Mouse (Mus musculus) midbrain, embryonic 14.5 days (tissue): ENCODE measurements at regions not wholly inside any gene's neighbourhood (a gene's known extent, or its start where the extent isn't known, plus 50 kb on each side); places are given as distances from the start of the nearest gene placed in this dataset.
A peak's percentile ranks its signal among the peaks of the same experiment; 100 is the strongest.
"Not testable (repeated sequence)": the region's sequence is repeated elsewhere in the genome, so short reads cannot be mapped to it uniquely, and the experiment has no call there.

ENCODE experiments used
- ATAC-seq: fragments of 200-750 bp; cut with Nextera tagmentation; 2 replicates; pipeline ENCODE4 v1.8.0; 2017; ENCODE audit warnings: moderate number of reproducible peaks, moderate library complexity; ENCODE audit not compliant: low FRiP score, low TSS enrichment
- DNase-seq: peaks from one replicate; pipeline ENCODE4 v3.0.0-alpha.2; 2015
- H3K27ac ChIP-seq: fragments of 300-500 bp; sonication (generic); replicated peaks from 2 replicates; pipeline ENCODE4 v1.5.1; 2014; ENCODE audit warnings: mild to moderate bottlenecking, low read depth, low read length, moderate library complexity
- H3K27me3 ChIP-seq: fragments of 300-500 bp; sonication (generic); 2 replicates; pipeline ENCODE4 v1.6.1; 2014; ENCODE audit warnings: low read length, control low read depth, mixed read lengths; ENCODE audit not compliant: control insufficient read depth, insufficient read depth
- H3K36me3 ChIP-seq: fragments of 300-500 bp; sonication (generic); 2 replicates; pipeline ENCODE4 v1.6.1; 2014; ENCODE audit warnings: low read length, control low read depth; ENCODE audit not compliant: control insufficient read depth, insufficient read depth
- H3K4me1 ChIP-seq: fragments of 300-500 bp; sonication (generic); 2 replicates; pipeline ENCODE4 v1.6.1; 2014; ENCODE audit warnings: mild to moderate bottlenecking, antibody characterized with exemption, low read length, control low read depth; ENCODE audit not compliant: control insufficient read depth, insufficient read depth
- H3K4me2 ChIP-seq: fragments of 300-500 bp; sonication (generic); 2 replicates; pipeline ENCODE4 v1.6.1; 2014; ENCODE audit warnings: mild to moderate bottlenecking, low read length, moderate library complexity
- H3K4me3 ChIP-seq: fragments of 300-500 bp; sonication (generic); replicated peaks from 2 replicates; pipeline ENCODE4 v1.5.1; 2014; ENCODE audit warnings: low read depth, low read length
- H3K9ac ChIP-seq: fragments of 300-500 bp; sonication (generic); replicated peaks from 2 replicates; pipeline ENCODE4 v1.6.1; 2014; ENCODE audit warnings: mild to moderate bottlenecking, low read length, moderate library complexity
- H3K9me3 ChIP-seq: fragments of 300-500 bp; sonication (generic); 2 replicates; pipeline ENCODE4 v1.6.1; 2016; ENCODE audit warnings: low read length, control low read depth, mixed read lengths; ENCODE audit not compliant: control insufficient read depth
- WGBS: fragments of 180-500 bp; shearing (Covaris S2); extraction: QIAGEN DNeasy Blood & Tissue Kit; methylation state at CpG from one replicate; pipeline ENCODE4 v1.1.7; 2014; 5-methylcytosine and 5-hydroxymethylcytosine counted together

- Histone ChIP-seq H3K36me3 (no peaks in the 10 kb centered on the region), H3K4me2 (no peak overlapping the region), H3K27ac (no peak overlapping the region), H3K9me3 (no peaks in the 10 kb centered on the region), H3K9ac (no peak overlapping the region), H3K4me1 (no peaks in the 10 kb centered on the region), H3K4me3 (no peak overlapping the region), H3K27me3 (no peaks in the 10 kb centered on the region)
- DNase-seq (no peak), ATAC-seq (no peak)
These were observed 286.0 kb upstream of the Pcdh17 start for GRCm38 (mm10) chr14:84157412-84157811.

GRCm38 (mm10) chr14:84175446-84175845, 267.9 kb upstream of the Pcdh17 start:
- ATAC-seq (no peak), DNase-seq (no peak)
- Histone ChIP-seq H3K27ac (no peak overlapping the region), H3K9me3 (no peaks in the 10 kb centered on the region), H3K4me3 (no peak overlapping the region), H3K4me1 (no peaks in the 10 kb centered on the region), H3K9ac (no peak overlapping the region), H3K36me3 (no peaks in the 10 kb centered on the region), H3K27me3 (no peaks in the 10 kb centered on the region), H3K4me2 (no peak overlapping the region)
- WGBS: 88% methylated on average over 4 of the region's 4 CpGs

GRCm38 (mm10) chr14:84210949-84211348, 232.4 kb upstream of the Pcdh17 start:
- H3K9me3 ChIP-seq: no peaks in the 10 kb centered on the region
- H3K4me2 ChIP-seq: no peak overlapping the region
- no peaks in the 10 kb centered on the region for H3K27me3 ChIP-seq
- no peaks in the 10 kb centered on the region for H3K36me3 ChIP-seq
- H3K4me3 ChIP-seq: no peak overlapping the region
- H3K9ac ChIP-seq: no peak overlapping the region
- ATAC-seq (no peak), DNase-seq (no peak)
- WGBS: 77% methylated on average over 1 of the region's 1 CpGs
- no peak overlapping the region for H3K27ac ChIP-seq
- H3K4me1 ChIP-seq: no peaks in the 10 kb centered on the region

- H3K9ac ChIP-seq: no peak overlapping the region
- H3K27me3 ChIP-seq: no peaks in the 10 kb centered on the region
- DNase-seq (no peak), ATAC-seq (no peak)
- H3K4me2 ChIP-seq: no peak overlapping the region
- WGBS: 33% methylated on average over 1 of the region's 1 CpGs
- no peaks in the 10 kb centered on the region for H3K9me3 ChIP-seq
- H3K4me3 ChIP-seq: no peak overlapping the region
- H3K36me3 ChIP-seq: no peaks in the 10 kb centered on the region
- H3K4me1 ChIP-seq: no peaks in the 10 kb centered on the region
- H3K27ac ChIP-seq: no peak overlapping the region
These were observed 220.4 kb upstream of the Pcdh17 start for GRCm38 (mm10) chr14:84222996-84223395.

GRCm38 (mm10) chr14:84223924-84224323, 219.4 kb upstream of the Pcdh17 start:
- Histone ChIP-seq H3K4me2 (no peak overlapping the region), H3K9me3 (no peaks in the 10 kb centered on the region), H3K4me1 (no peaks in the 10 kb centered on the region), H3K27me3 (no peaks in the 10 kb centered on the region), H3K27ac (no peak overlapping the region), H3K36me3 (no peaks in the 10 kb centered on the region), H3K9ac (no peak overlapping the region), H3K4me3 (no peak overlapping the region)
- no peak for DNase-seq
- 75% methylated on average over 2 of the region's 2 CpGs for WGBS
- ATAC-seq: no peak

GRCm38 (mm10) chr14:84248006-84248405, 195.4 kb upstream of the Pcdh17 start:
- H3K9me3 ChIP-seq, H3K9ac ChIP-seq, H3K4me2 ChIP-seq, H3K4me1 ChIP-seq, DNase-seq, H3K36me3 ChIP-seq, ATAC-seq, H3K27ac ChIP-seq, H3K27me3 ChIP-seq, H3K4me3 ChIP-seq: not testable (repeated sequence)
- WGBS: 83% methylated on average over 1 of the region's 1 CpGs

- no peak overlapping the region for H3K4me3 ChIP-seq
- 80% methylated on average over 2 of the region's 2 CpGs for WGBS
- H3K9me3 ChIP-seq: no peaks in the 10 kb centered on the region
- H3K4me2 ChIP-seq: no peak overlapping the region
- no peaks in the 10 kb centered on the region for H3K4me1 ChIP-seq
- no peak overlapping the region for H3K27ac ChIP-seq
- H3K9ac ChIP-seq: no peak overlapping the region
- H3K36me3 ChIP-seq: no peaks in the 10 kb centered on the region
- DNase-seq (no peak), ATAC-seq (no peak)
- H3K27me3 ChIP-seq: no peaks in the 10 kb centered on the region
These were observed 190.8 kb upstream of the Pcdh17 start for GRCm38 (mm10) chr14:84252583-84252982.

- DNase-seq: peak; percentile 37
These were observed 185.7 kb upstream of the Pcdh17 start for GRCm38 (mm10) chr14:84257671-84258070.

GRCm38 (mm10) chr14:84258633-84259032, 184.7 kb upstream of the Pcdh17 start:
- H3K9ac ChIP-seq: no peak overlapping the region
- no peaks in the 10 kb centered on the region for H3K9me3 ChIP-seq
- WGBS: 52% methylated on average over 2 of the region's 2 CpGs
- no peaks in the 10 kb centered on the region for H3K4me1 ChIP-seq
- H3K36me3 ChIP-seq: no peaks in the 10 kb centered on the region
- no peak overlapping the region for H3K4me3 ChIP-seq
- no peak overlapping the region for H3K4me2 ChIP-seq
- no peaks in the 10 kb centered on the region for H3K27me3 ChIP-seq
- ATAC-seq (no peak), DNase-seq (no peak)
- no peak overlapping the region for H3K27ac ChIP-seq

More at GRCm38 (mm10) chr14:84257671-84258070, 185.7 kb upstream of the Pcdh17 start:
- Histone ChIP-seq H3K9me3 (no peaks in the 10 kb centered on the region), H3K27me3 (no peaks in the 10 kb centered on the region), H3K9ac (no peak overlapping the region), H3K27ac (no peak overlapping the region), H3K4me3 (no peak overlapping the region), H3K4me2 (no peak overlapping the region), H3K4me1 (no peaks in the 10 kb centered on the region), H3K36me3 (no peaks in the 10 kb centered on the region)
- WGBS: 69% methylated on average over 1 of the region's 1 CpGs
- ATAC-seq: no peak
